Mouse (Mus musculus): Measurements from ENCODE around the gene A730049H05Rik. TPM values are rescaled to one million over a fixed set of nuclear protein-coding genes. Genes with fewer than 3 reads are reported as not detected.

The A730049H05Rik gene
- polyA plus RNA-seq, 1 experiment from 2014 or later: 0.68 TPM

- no peak overlapping the region for H3K27ac ChIP-seq (replicated peaks)
- H3K27me3 ChIP-seq (replicated peaks): no peaks in the 10 kb centered on the region
- no peaks in the 10 kb centered on the region for H3K36me3 ChIP-seq
- no peak overlapping the region for H3K9ac ChIP-seq (replicated peaks)
- H3K4me2 ChIP-seq: no peak overlapping the region
- no peak overlapping the region for H3K4me3 ChIP-seq (replicated peaks)
- H3K9me3 ChIP-seq (replicated peaks): no peaks in the 10 kb centered on the region
- 92% methylated on average over 2 of the region's 2 CpGs for WGBS
- H3K4me1 ChIP-seq: no peaks in the 10 kb centered on the region
- no peak for ATAC-seq (ENCODE audit: low FRiP score)
Observed at GRCm38 (mm10) chr6:92831106-92831505, 14.8 kb downstream of the A730049H05Rik start.

- no peaks in the 10 kb centered on the region for H3K36me3 ChIP-seq
- H3K4me3 ChIP-seq (replicated peaks): no peak overlapping the region
- ATAC-seq (ENCODE audit: low FRiP score): no peak
- WGBS: 30% methylated on average over 2 of the region's 2 CpGs
- H3K9ac ChIP-seq (replicated peaks): no peak overlapping the region
- no peaks in the 10 kb centered on the region for H3K9me3 ChIP-seq (replicated peaks)
- H3K27me3 ChIP-seq (replicated peaks): no peaks in the 10 kb centered on the region
- no peak overlapping the region for H3K4me2 ChIP-seq
- no peaks in the 10 kb centered on the region for H3K4me1 ChIP-seq
- H3K27ac ChIP-seq (replicated peaks): no peak overlapping the region
Observed at GRCm38 (mm10) chr6:92842000-92842399, 25.7 kb downstream of the A730049H05Rik start.

GRCm38 (mm10) chr6:92843474-92843873 lies 27.2 kb downstream of the A730049H05Rik start:
- no peaks in the 10 kb centered on the region for H3K36me3 ChIP-seq
- no peaks in the 10 kb centered on the region for H3K9me3 ChIP-seq (replicated peaks)
- no peaks in the 10 kb centered on the region for H3K4me1 ChIP-seq
- no peaks in the 10 kb centered on the region for H3K27me3 ChIP-seq (replicated peaks)
- H3K9ac ChIP-seq (replicated peaks): no peak overlapping the region
- no peak for ATAC-seq (ENCODE audit: low FRiP score)
- 89% methylated on average over 2 of the region's 2 CpGs for WGBS
- no peak overlapping the region for H3K4me3 ChIP-seq (replicated peaks)
- no peak overlapping the region for H3K27ac ChIP-seq (replicated peaks)
- H3K4me2 ChIP-seq: no peak overlapping the region

GRCm38 (mm10) chr6:92845898-92846297 lies 29.6 kb downstream of the A730049H05Rik start:
- H3K27me3 ChIP-seq (replicated peaks): no peaks in the 10 kb centered on the region
- no peak overlapping the region for H3K4me3 ChIP-seq (replicated peaks)
- H3K4me1 ChIP-seq: peaks cover 8% of the 10 kb centered on the region; the same call in 1 of the 2 replicates
- no peak for ATAC-seq (ENCODE audit: low FRiP score)
- H3K27ac ChIP-seq (replicated peaks): no peak overlapping the region
- WGBS: 84% methylated on average over 8 of the region's 8 CpGs
- H3K36me3 ChIP-seq: no peaks in the 10 kb centered on the region
- H3K9me3 ChIP-seq (replicated peaks): no peaks in the 10 kb centered on the region
- no peak overlapping the region for H3K9ac ChIP-seq (replicated peaks)
- H3K4me2 ChIP-seq: no peak overlapping the region

- no peak for ATAC-seq (ENCODE audit: low FRiP score)
- Histone ChIP-seq H3K4me2 (no peak overlapping the region), H3K9ac (replicated peaks) (no peak overlapping the region), H3K4me3 (replicated peaks) (no peak overlapping the region), H3K27ac (replicated peaks) (no peak overlapping the region), H3K27me3 (replicated peaks) (no peaks in the 10 kb centered on the region), H3K9me3 (replicated peaks) (no peaks in the 10 kb centered on the region), H3K4me1 (peaks cover 8% of the 10 kb centered on the region; the same call in 1 of the 2 replicates), H3K36me3 (no peaks in the 10 kb centered on the region)
- WGBS: 58% methylated on average over 4 of the region's 4 CpGs
Observed at GRCm38 (mm10) chr6:92846614-92847013, 30.3 kb downstream of the A730049H05Rik start.

- Histone ChIP-seq H3K4me3 (replicated peaks) (no peak overlapping the region), H3K9me3 (replicated peaks) (no peaks in the 10 kb centered on the region), H3K36me3 (no peaks in the 10 kb centered on the region), H3K4me1 (peaks cover 8% of the 10 kb centered on the region; the same call in 1 of the 2 replicates), H3K27me3 (replicated peaks) (no peaks in the 10 kb centered on the region), H3K9ac (replicated peaks) (no peak overlapping the region), H3K27ac (replicated peaks) (no peak overlapping the region), H3K4me2 (no peak overlapping the region)
- 94% methylated on average over 9 of the region's 9 CpGs for WGBS
- no peak for ATAC-seq (ENCODE audit: low FRiP score)
Observed at GRCm38 (mm10) chr6:92849208-92849607, 32.9 kb downstream of the A730049H05Rik start.

- H3K27me3 ChIP-seq (replicated peaks): no peaks in the 10 kb centered on the region
- peak; percentile 50; the same call in 1 of the 2 replicates for ATAC-seq (ENCODE audit: low FRiP score)
- H3K9me3 ChIP-seq (replicated peaks): no peaks in the 10 kb centered on the region
- H3K36me3 ChIP-seq: no peaks in the 10 kb centered on the region
- no peak overlapping the region for H3K4me3 ChIP-seq (replicated peaks)
- H3K27ac ChIP-seq (replicated peaks): no peak overlapping the region
- 20% methylated on average over 5 of the region's 5 CpGs for WGBS
- no peak overlapping the region for H3K9ac ChIP-seq (replicated peaks)
- peaks cover 8% of the 10 kb centered on the region; the same call in 1 of the 2 replicates for H3K4me1 ChIP-seq
- no peak overlapping the region for H3K4me2 ChIP-seq
Observed at GRCm38 (mm10) chr6:92850250-92850649, 34.0 kb downstream of the A730049H05Rik start.

GRCm38 (mm10) chr6:92854873-92855272 lies 38.6 kb downstream of the A730049H05Rik start:
- Histone ChIP-seq H3K4me3 (replicated peaks) (no peak overlapping the region), H3K4me1 (peaks cover 7% of the 10 kb centered on the region; the same call in 1 of the 2 replicates), H3K36me3 (no peaks in the 10 kb centered on the region), H3K4me2 (no peak overlapping the region), H3K27me3 (replicated peaks) (no peaks in the 10 kb centered on the region), H3K27ac (replicated peaks) (no peak overlapping the region), H3K9me3 (replicated peaks) (no peaks in the 10 kb centered on the region), H3K9ac (replicated peaks) (no peak overlapping the region)
- ATAC-seq (ENCODE audit: low FRiP score): no peak
- 95% methylated on average over 4 of the region's 4 CpGs for WGBS

GRCm38 (mm10) chr6:92857761-92858160 lies 41.5 kb downstream of the A730049H05Rik start:
- Histone ChIP-seq H3K9me3 (replicated peaks) (no peaks in the 10 kb centered on the region), H3K9ac (replicated peaks) (no peak overlapping the region), H3K4me2 (no peak overlapping the region), H3K27ac (replicated peaks) (no peak overlapping the region), H3K36me3 (no peaks in the 10 kb centered on the region), H3K4me1 (no peaks in the 10 kb centered on the region), H3K4me3 (replicated peaks) (no peak overlapping the region), H3K27me3 (replicated peaks) (no peaks in the 10 kb centered on the region)
- WGBS: 92% methylated on average over 13 of the region's 13 CpGs
- ATAC-seq (ENCODE audit: low FRiP score): no peak

GRCm38 (mm10) chr6:92858721-92859510 lies 42.6 kb downstream of the A730049H05Rik start:
- no peak for ATAC-seq (ENCODE audit: low FRiP score)
- Histone ChIP-seq H3K27me3 (replicated peaks) (no peaks in the 10 kb centered on the region), H3K36me3 (no peaks in the 10 kb centered on the region), H3K9ac (replicated peaks) (no peak overlapping the region), H3K27ac (replicated peaks) (no peak overlapping the region), H3K9me3 (replicated peaks) (no peaks in the 10 kb centered on the region), H3K4me3 (replicated peaks) (no peak overlapping the region), H3K4me2 (no peak overlapping the region), H3K4me1 (no peaks in the 10 kb centered on the region)
- WGBS: 90% methylated on average over 12 of the region's 12 CpGs

- no peaks in the 10 kb centered on the region for H3K4me1 ChIP-seq
- no peaks in the 10 kb centered on the region for H3K9me3 ChIP-seq (replicated peaks)
- no peak overlapping the region for H3K4me2 ChIP-seq
- H3K36me3 ChIP-seq: no peaks in the 10 kb centered on the region
- no peak overlapping the region for H3K9ac ChIP-seq (replicated peaks)
- no peaks in the 10 kb centered on the region for H3K27me3 ChIP-seq (replicated peaks)
- 83% methylated on average over 5 of the region's 5 CpGs for WGBS
- no peak overlapping the region for H3K4me3 ChIP-seq (replicated peaks)
- ATAC-seq (ENCODE audit: low FRiP score): no peak
- H3K27ac ChIP-seq (replicated peaks): no peak overlapping the region
Observed at GRCm38 (mm10) chr6:92860285-92860912, 44.1 kb downstream of the A730049H05Rik start.

- H3K4me3 ChIP-seq (replicated peaks): no peak overlapping the region
- 81% methylated on average over 9 of the region's 9 CpGs for WGBS
- H3K4me2 ChIP-seq: no peak overlapping the region
- no peak for ATAC-seq (ENCODE audit: low FRiP score)
- H3K27ac ChIP-seq (replicated peaks): no peak overlapping the region
- no peaks in the 10 kb centered on the region for H3K36me3 ChIP-seq
- H3K9ac ChIP-seq (replicated peaks): no peak overlapping the region
- no peaks in the 10 kb centered on the region for H3K9me3 ChIP-seq (replicated peaks)
- H3K4me1 ChIP-seq: no peaks in the 10 kb centered on the region
- no peaks in the 10 kb centered on the region for H3K27me3 ChIP-seq (replicated peaks)
Observed at GRCm38 (mm10) chr6:92862599-92862998, 46.3 kb downstream of the A730049H05Rik start.

All from neural tube, embryonic 15.5 days (tissue).